Mouse (Mus musculus) limb, embryonic 11.5 days (tissue): Measurements from ENCODE around the gene Dcun1d4. TPM values are rescaled to one million over a fixed set of nuclear protein-coding genes. Genes with fewer than 3 reads are reported as not detected.

Experiments
- ATAC-seq: fragments of 200-750 bp; cut with Nextera tagmentation; 2 replicates; pipeline ENCODE4 v1.8.0; 2017; ENCODE audit warnings: low read depth; ENCODE audit not compliant: insufficient number of reproducible peaks, low FRiP score, low TSS enrichment
- DNase-seq: peaks from one replicate; pipeline ENCODE4 v3.0.0-alpha.2; 2015; ENCODE audit warnings: low spot score
- H3K27ac ChIP-seq: fragments of 300-500 bp; sonication (generic); replicated peaks from 2 replicates; pipeline ENCODE4 v1.5.1; 2014; ENCODE audit warnings: low read depth, mild to moderate bottlenecking, low read length
- H3K27me3 ChIP-seq: fragments of 300-500 bp; sonication (generic); 2 replicates; pipeline ENCODE4 v1.6.1; 2014; ENCODE audit warnings: mild to moderate bottlenecking, low read length, mixed read lengths; ENCODE audit not compliant: control insufficient read depth, insufficient read depth
- H3K36me3 ChIP-seq: fragments of 300-500 bp; sonication (generic); 2 replicates; pipeline ENCODE4 v1.6.1; 2014; ENCODE audit warnings: mild to moderate bottlenecking, low read length, moderate library complexity, mixed read lengths; ENCODE audit not compliant: control insufficient read depth, insufficient read depth
- H3K4me1 ChIP-seq: fragments of 300-500 bp; sonication (generic); 2 replicates; pipeline ENCODE4 v1.6.1; 2014; ENCODE audit warnings: low read length, mixed read lengths; ENCODE audit not compliant: control insufficient read depth, insufficient read depth
- H3K4me2 ChIP-seq: fragments of 300-500 bp; sonication (generic); 2 replicates; pipeline ENCODE4 v1.6.1; 2014; ENCODE audit warnings: low read depth, mild to moderate bottlenecking, moderate library complexity; ENCODE audit not compliant: severe bottlenecking
- H3K4me3 ChIP-seq: fragments of 300-500 bp; sonication (generic); 2 replicates; pipeline ENCODE4 v1.5.1; 2014; ENCODE audit warnings: low read depth, low read length
- H3K9ac ChIP-seq: fragments of 300-500 bp; sonication (generic); 2 replicates; pipeline ENCODE4 v1.6.1; 2014; ENCODE audit warnings: mild to moderate bottlenecking, low read length
- H3K9me3 ChIP-seq: fragments of 300-500 bp; sonication (generic); 2 replicates; pipeline ENCODE4 v1.6.1; 2016; ENCODE audit warnings: low read length; ENCODE audit not compliant: control insufficient read depth
- WGBS: fragments of 180-500 bp; shearing (Covaris S2); extraction: QIAGEN DNeasy Blood & Tissue Kit; methylation state at CpG from one replicate; pipeline ENCODE4 v1.1.7; 2014; 5-methylcytosine and 5-hydroxymethylcytosine counted together
- polyA plus RNA-seq: library from polyadenylated mRNA; unstranded; fragments of >200 nt; fragmentation: Nextera tagmentation; extraction: Ambion mirVana; gene quantifications from 2 replicates; pipeline ENCODE4 v1.2.1, GENCODE M21; 2014

Dcun1d4 gene
- polyA plus RNA-seq, 1 experiment from 2014 or later, result 56.9 TPM

DNA sequence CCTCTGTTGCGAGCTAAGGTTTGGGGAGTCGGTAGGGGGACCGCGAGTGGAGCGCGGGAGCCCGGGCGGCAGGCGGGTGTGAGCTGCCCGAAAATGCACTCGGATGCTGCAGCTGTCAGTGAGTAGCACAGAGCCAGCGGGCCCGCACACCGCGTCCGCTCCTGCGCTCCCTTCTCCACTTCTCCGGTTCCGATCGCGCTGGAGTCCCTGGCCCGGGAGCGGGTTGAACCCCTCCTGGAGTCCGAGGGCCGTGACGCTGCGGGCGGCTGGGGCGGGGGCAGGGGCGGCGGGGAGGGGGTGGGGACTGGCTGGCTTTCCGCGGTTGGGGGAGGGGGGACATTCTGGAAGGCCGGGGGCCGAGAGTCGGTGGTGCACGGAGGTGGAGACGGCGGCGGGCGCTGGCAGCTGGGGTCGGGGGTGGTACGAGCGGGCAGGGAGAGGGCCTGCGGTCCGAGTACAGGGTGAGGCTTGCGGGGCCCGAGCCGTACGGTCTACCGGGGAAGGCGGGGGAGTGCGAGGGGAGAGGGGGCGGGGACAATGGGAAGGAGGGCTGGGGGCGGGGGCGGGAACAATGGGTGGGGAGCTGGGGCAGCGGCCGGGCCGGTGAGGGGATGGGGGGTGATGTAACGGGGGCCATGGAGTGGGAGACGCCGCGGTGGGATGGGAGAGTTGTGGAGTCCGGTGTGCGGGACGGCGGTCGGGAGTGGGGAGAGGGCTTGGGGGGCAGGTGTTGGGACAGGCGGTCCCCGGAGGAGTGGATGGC, 10.5 kb downstream of the Dcun1d4 start:
- H3K27ac ChIP-seq, result peak overlapping the region; percentile 78
- WGBS, result under 1% methylated on average over 61 of the region's 70 CpGs
- H3K4me1 ChIP-seq, result 0 out of 2 replicates have a peak, but pooled peaks cover 2% of the 10 kb centered on the region
- no peaks in the 10 kb centered on the region for H3K36me3 ChIP-seq
- DNase-seq (no peak), ATAC-seq (peak; percentile 8; the same call in 1 of the 2 replicates)
- H3K9me3 ChIP-seq, result no peaks in the 10 kb centered on the region
- peak overlapping the region; percentile 94 for H3K4me2 ChIP-seq
- peak overlapping the region; percentile 77 for H3K9ac ChIP-seq
- H3K4me3 ChIP-seq, result peak overlapping the region; percentile 82
- H3K27me3 ChIP-seq, result no peaks in the 10 kb centered on the region

DNA sequence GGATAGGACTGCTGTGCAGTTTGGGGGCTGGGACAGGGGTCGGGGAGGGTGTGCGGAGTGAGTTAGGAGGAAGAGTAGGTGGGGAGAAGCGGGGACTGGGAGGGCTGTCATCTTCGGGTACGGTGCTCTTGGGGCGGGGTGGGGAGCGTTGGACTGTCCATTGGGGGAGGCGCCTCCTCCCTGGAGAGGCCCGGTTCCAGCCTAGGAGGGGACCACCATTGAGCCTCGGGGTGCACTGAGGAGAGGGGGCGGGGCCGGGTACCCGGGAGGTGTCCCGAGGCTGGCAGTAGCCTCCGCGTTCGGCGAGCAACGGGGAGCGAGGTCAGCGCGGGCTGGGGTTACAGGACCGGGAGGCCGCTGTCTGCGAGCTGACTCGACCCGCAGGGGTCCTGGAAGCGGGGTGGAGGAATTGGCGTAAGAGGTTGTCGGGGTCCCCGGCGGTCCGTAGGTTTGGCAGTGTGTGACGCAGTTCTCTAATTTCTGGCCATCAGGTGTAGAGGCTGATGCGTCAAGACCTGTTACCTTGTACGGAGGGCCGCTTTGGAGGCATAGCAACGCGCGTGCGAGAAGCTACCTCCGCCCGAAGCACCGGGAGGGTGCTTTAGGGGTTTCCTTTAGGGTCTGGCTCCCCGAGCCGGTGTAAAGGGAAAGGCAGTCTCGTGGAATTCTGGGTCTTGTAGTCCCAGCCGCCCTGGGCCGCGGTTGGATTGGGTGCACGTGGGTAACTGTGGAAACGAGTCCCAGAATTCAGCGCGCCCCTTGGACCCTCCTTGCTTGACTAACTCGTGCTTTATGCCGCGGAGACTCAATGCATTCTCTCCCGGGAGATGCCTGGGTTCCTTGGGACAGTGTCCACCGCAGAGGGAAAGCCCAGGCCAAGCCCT, 11.3 kb downstream of the Dcun1d4 start:
- peak overlapping the region; percentile 82 for H3K4me3 ChIP-seq
- peak overlapping the region; percentile 78; the same call in 1 of the 2 replicates for H3K27ac ChIP-seq
- H3K4me2 ChIP-seq, result peak overlapping the region; percentile 94
- no peaks in the 10 kb centered on the region for H3K36me3 ChIP-seq
- H3K27me3 ChIP-seq, result no peaks in the 10 kb centered on the region
- 0 out of 2 replicates have a peak, but pooled peaks cover 2% of the 10 kb centered on the region for H3K4me1 ChIP-seq
- H3K9ac ChIP-seq, result peak overlapping the region; percentile 77
- no peaks in the 10 kb centered on the region for H3K9me3 ChIP-seq
- WGBS, result under 1% methylated on average over 59 of the region's 59 CpGs
- ATAC-seq, result peak; percentile 56
- DNase-seq, result peak; percentile 93

DNA sequence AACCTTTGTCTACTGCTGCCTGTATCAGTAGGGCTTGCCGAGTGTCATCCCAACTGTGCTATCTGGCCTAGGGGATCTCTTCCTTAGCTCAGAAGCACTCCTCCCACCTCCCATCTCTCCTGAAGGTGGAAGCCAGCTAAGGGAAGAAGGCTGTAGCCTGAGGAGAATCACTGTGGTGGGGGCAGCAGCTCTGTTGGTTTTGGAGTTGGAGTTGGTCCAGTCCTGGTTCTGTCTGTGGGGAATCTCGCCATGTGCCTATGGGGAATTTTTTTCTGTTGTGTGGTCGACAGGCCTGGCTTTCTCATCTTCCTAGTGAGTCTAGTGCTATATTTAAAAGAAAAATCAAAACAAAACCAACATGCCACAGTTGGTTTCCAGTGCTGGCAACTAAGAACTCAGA, 16.6 kb downstream of the Dcun1d4 start:
- DNase-seq (no peak), ATAC-seq (no peak)
- Histone ChIP-seq H3K4me2 (no peak overlapping the region), H3K27ac (no peak overlapping the region), H3K36me3 (no peaks in the 10 kb centered on the region), H3K4me1 (0 out of 2 replicates have a peak, but pooled peaks cover 2% of the 10 kb centered on the region), H3K9me3 (no peaks in the 10 kb centered on the region), H3K9ac (no peak overlapping the region), H3K27me3 (no peaks in the 10 kb centered on the region), H3K4me3 (no peak overlapping the region)
- WGBS, result 93% methylated on average over 3 of the region's 3 CpGs

DNA sequence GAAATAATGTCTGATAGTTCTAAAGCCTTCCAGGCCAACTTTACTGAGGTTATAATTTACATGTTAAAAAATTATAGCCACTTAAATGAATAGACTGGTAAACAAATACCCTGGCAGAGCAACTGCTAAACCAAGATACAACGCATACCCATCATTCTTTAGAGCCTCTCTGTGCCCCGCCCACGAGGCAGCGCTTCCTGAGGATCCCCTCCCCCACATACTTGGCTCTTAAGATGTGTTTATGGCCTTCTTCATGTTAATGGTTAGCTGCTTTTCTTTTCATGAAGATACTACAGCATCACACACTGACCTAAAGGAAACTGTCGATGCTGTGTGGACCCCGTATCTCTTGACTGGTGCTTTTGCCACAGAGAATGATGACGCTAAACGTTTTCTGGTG, 17.8 kb downstream of the Dcun1d4 start:
- no peaks in the 10 kb centered on the region for H3K9me3 ChIP-seq
- no peaks in the 10 kb centered on the region for H3K4me1 ChIP-seq
- DNase-seq (no peak), ATAC-seq (no peak)
- no peaks in the 10 kb centered on the region for H3K27me3 ChIP-seq
- H3K9ac ChIP-seq, result no peak overlapping the region
- H3K27ac ChIP-seq, result no peak overlapping the region
- H3K36me3 ChIP-seq, result no peaks in the 10 kb centered on the region
- H3K4me3 ChIP-seq, result no peak overlapping the region
- no peak overlapping the region for H3K4me2 ChIP-seq
- 88% methylated on average over 8 of the region's 8 CpGs for WGBS

DNA sequence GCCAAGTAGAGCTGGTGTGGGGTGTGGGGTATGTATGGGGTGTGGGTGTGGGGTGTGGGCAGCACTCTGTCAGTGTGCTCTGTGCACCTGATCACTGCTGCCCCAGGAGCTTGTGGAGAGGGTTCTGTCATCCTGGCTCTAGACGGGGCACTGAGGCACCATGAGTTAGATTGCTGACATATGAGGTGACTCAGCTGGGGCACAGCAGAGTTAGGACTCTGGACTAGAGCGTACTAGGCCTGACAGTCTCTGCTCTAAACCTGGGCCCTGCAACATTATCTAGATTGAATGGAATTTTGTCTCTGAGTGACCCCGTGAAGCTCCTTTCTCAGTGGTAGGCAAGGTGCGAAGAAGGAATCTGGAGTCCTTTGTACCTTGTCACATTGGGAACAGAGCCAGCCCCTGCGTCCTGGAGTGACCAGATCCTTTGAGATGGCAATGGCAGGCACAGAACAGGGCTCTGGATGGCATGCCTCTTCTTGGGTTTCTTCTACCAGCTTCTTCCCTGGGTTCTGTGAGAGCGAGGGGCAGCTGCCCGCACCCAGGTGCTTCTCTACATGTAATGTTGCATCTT, 20.2 kb downstream of the Dcun1d4 start:
- Histone ChIP-seq H3K27ac (no peak overlapping the region), H3K4me1 (no peaks in the 10 kb centered on the region), H3K27me3 (no peaks in the 10 kb centered on the region), H3K4me3 (no peak overlapping the region), H3K9ac (no peak overlapping the region), H3K36me3 (no peaks in the 10 kb centered on the region), H3K4me2 (no peak overlapping the region), H3K9me3 (no peaks in the 10 kb centered on the region)
- ATAC-seq (no peak), DNase-seq (no peak)
- 90% methylated on average over 7 of the region's 7 CpGs for WGBS

DNA sequence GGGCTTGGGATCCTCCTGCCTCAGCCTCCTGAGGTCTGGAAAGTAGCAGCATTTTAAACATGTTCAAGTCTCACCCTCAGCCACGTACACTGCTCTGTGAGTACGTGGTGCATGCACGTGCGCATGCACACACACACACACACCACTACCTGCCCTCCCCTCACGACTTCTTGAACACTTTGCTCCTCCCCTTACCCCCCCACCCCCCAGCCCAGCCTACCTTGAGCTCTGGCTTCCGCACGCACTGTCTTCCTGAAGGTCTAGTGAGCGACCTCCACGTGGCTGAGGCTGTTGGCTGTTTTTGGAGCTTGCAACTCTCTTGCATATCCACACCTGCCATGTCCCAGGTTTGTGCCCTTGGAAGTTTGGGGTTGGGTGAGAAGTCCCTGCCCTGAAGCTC, 21.6 kb downstream of the Dcun1d4 start:
- Histone ChIP-seq H3K27me3 (no peaks in the 10 kb centered on the region), H3K9ac (no peak overlapping the region), H3K4me2 (no peak overlapping the region), H3K4me3 (no peak overlapping the region), H3K36me3 (no peaks in the 10 kb centered on the region), H3K4me1 (peaks cover 2% of the 10 kb centered on the region; the same call in 1 of the 2 replicates), H3K9me3 (no peaks in the 10 kb centered on the region), H3K27ac (no peak overlapping the region)
- DNase-seq (no peak), ATAC-seq (no peak)
- 82% methylated on average over 9 of the region's 9 CpGs for WGBS

DNA sequence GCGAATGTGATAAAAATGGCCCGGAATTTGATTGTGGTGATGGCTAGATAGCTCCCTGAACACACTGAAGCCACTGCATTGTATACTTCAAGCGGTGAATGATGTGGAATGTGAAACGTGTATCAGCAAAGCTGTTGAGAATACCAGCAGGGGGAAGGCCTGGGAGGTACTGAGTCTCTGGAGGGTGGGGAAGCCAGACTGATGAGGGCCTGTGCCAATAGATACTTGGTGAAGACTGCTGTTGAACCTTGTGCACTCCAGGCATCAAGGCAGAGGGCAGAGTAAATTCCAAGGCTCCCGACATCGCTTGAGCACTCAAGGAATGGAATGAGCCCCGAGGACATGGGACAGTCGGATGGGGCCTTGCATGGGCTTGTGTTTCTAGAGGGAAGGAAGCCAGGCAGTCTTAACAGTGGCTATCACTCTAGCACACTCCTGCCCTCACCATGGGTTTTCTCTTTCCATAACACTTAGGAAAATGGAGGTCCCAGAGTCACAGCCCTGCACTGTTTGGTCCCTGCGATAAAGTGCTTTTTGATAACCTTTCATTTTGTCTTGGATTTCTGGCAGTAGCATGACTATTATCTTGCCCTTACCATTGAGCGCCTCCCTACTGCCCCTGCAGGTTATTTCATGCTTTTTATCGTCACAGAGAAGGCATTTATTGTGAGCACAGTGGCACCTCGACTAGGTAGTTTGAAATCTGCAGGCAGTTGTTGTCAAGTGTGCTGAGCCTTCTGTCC, 22.4 kb downstream of the Dcun1d4 start:
- no peaks in the 10 kb centered on the region for H3K36me3 ChIP-seq
- no peak overlapping the region for H3K9ac ChIP-seq
- no peaks in the 10 kb centered on the region for H3K9me3 ChIP-seq
- no peak overlapping the region for H3K4me3 ChIP-seq
- no peaks in the 10 kb centered on the region for H3K27me3 ChIP-seq
- no peak for DNase-seq
- WGBS, result 78% methylated on average over 12 of the region's 12 CpGs
- no peak overlapping the region for H3K4me2 ChIP-seq
- ATAC-seq, result no peak
- H3K4me1 ChIP-seq, result peaks cover 2% of the 10 kb centered on the region; the same call in 1 of the 2 replicates
- H3K27ac ChIP-seq, result no peak overlapping the region

DNA sequence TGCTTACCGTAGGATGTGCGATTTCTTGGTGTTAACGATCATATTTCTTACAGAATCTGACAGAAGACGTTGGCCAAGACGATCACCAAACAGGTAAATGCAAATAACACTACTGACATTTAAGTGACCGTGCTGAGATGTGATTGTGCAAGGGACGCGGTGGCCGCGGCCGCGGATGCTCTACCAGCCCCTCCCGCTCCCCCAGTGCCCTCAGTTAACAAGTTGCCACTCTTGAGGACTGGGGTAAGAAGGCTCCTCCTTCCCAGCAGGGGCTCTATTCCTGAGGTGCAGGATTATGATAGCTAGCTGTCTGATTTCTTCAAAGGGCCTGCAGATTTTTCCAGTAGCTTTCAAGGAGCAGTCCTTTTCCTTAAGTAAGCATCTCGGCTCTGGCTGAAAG, 30.3 kb downstream of the Dcun1d4 start:
- H3K4me2 ChIP-seq, result no peak overlapping the region
- H3K9ac ChIP-seq, result no peak overlapping the region
- no peaks in the 10 kb centered on the region for H3K27me3 ChIP-seq
- DNase-seq (no peak), ATAC-seq (no peak)
- 89% methylated on average over 14 of the region's 14 CpGs for WGBS
- H3K4me3 ChIP-seq, result no peak overlapping the region
- H3K9me3 ChIP-seq, result no peaks in the 10 kb centered on the region
- peaks cover 2% of the 10 kb centered on the region; the same call in 1 of the 2 replicates for H3K4me1 ChIP-seq
- H3K36me3 ChIP-seq, result peaks cover 2% of the 10 kb centered on the region; the same call in 1 of the 2 replicates
- H3K27ac ChIP-seq, result no peak overlapping the region
